Mouse (Mus musculus) embryonic facial prominence, embryonic 11.5 days (tissue): ENCODE measurements around the gene Gpc5. TPM values are rescaled to one million over a fixed set of nuclear protein-coding genes. Genes with fewer than 3 reads are reported as not detected.

ENCODE experiments used
- microRNA counts: library from miRNA; unstranded; fragments of <30 nt; microRNA quantifications from one replicate; lab custom pipeline; 2016
- microRNA-seq: library from miRNA; unstranded; fragments of <30 nt; microRNA quantifications from one replicate; pipeline ENCODE4, GENCODE M21; 2016; ENCODE audit warnings: borderline number of aligned reads
- polyA plus RNA-seq: library from polyadenylated mRNA; unstranded; fragments of >200 nt; fragmentation: Nextera tagmentation; extraction: Ambion mirVana; gene quantifications from 2 replicates; pipeline ENCODE4 v1.2.1, GENCODE M21; 2014

The Gpc5 gene
- polyA plus RNA-seq, 1 experiment from 2014 or later: 1.0 TPM

MicroRNA genes within 50 kb of the gene (microRNA counts, 519-probe panel; counts per million panel counts)
- microRNA mmu-miR-18a (lab: Ali Mortazavi, UCI) (4,358 counts per million, percentile 71 among the panel's probes with 10 or more counts), microRNA mmu-miR-19a (lab: Ali Mortazavi, UCI) (6,542 counts per million, percentile 99 among the panel's probes with 10 or more counts), microRNA mmu-miR-19b (lab: Ali Mortazavi, UCI) (5,620 counts per million, percentile 95 among the panel's probes with 10 or more counts), microRNA mmu-miR-20a+mmu-miR-20b (lab: Ali Mortazavi, UCI) (7,025 counts per million, percentile 100 among the panel's probes with 10 or more counts), microRNA mmu-miR-92a (lab: Ali Mortazavi, UCI) (not detected)

Small RNA genes within 50 kb of the gene (microRNA-seq; reads per million reads assigned to microRNA genes)
- 72,863 reads per million, percentile 100 among the genes with 10 or more reads in this experiment for gene Mir17
- 13,433 reads per million, percentile 95 among the genes with 10 or more reads in this experiment for gene Mir18
- 145 reads per million, percentile 48 among the genes with 10 or more reads in this experiment for gene Mir19a
- gene Mir19b-1: 46.6 reads per million, percentile 32 among the genes with 10 or more reads in this experiment
- 24,815 reads per million, percentile 98 among the genes with 10 or more reads in this experiment for gene Mir20a
- gene Mir92-1: 8,472 reads per million, percentile 91 among the genes with 10 or more reads in this experiment
